Mouse (Mus musculus) MEL (cell line): Measurements from ENCODE around the gene Slc39a11. TPM values are rescaled to one million over a fixed set of nuclear protein-coding genes. Genes with fewer than 3 reads are reported as not detected.

Experiments used
- DNase-seq: peaks from one replicate; pipeline ENCODE4 v3.0.0; 2011; ENCODE audit warnings: low read depth, low spot score
- H3K27ac ChIP-seq: 2 replicates; pipeline ENCODE4 v1.5.1; 2012; ENCODE audit warnings: low read depth, mild to moderate bottlenecking, control low read depth, low read length, moderate library complexity; ENCODE audit not compliant: control insufficient read depth
- H3K27me3 ChIP-seq, 2 experiments: fragments of 150-350 bp in 1 of 2; sonication (generic) in 1 of 2; 2 replicates each; pipeline ENCODE4 v1.6.1; 2012; ENCODE audit warnings: low read length in 2 of 2, mild to moderate bottlenecking in 2 of 2, improper control_type of control experiment in 1 of 2, moderate library complexity in 1 of 2; ENCODE audit not compliant: insufficient read depth in 2 of 2, control insufficient read depth in 1 of 2
- H3K36me3 ChIP-seq, 2 experiments: 2 replicates each; pipeline ENCODE4 v1.6.1; 2012 to 2014; ENCODE audit warnings: low read length in 2 of 2, improper control_type of control experiment in 1 of 2, inconsistent platforms in 1 of 2, mild to moderate bottlenecking in 1 of 2; ENCODE audit not compliant: insufficient read depth in 2 of 2, control insufficient read depth in 1 of 2
- H3K4me1 ChIP-seq, 2 experiments: fragments of 150-350 bp in 1 of 2; sonication (generic) in 1 of 2; 2 replicates each; pipeline ENCODE4 v1.6.1; 2012; ENCODE audit warnings: low read length in 2 of 2, improper control_type of control experiment in 1 of 2, mild to moderate bottlenecking in 1 of 2; ENCODE audit not compliant: insufficient read depth in 2 of 2, control insufficient read depth in 1 of 2
- H3K4me3 ChIP-seq, 2 experiments: fragments of 150-350 bp in 1 of 2; sonication (generic) in 1 of 2; 2 replicates each; pipeline ENCODE4 v1.5.1; 2012; ENCODE audit warnings: low read depth in 2 of 2, low read length in 2 of 2, mild to moderate bottlenecking in 2 of 2, moderate library complexity in 2 of 2, control low read depth in 1 of 2, improper control_type of control experiment in 1 of 2; ENCODE audit not compliant: control insufficient read depth in 1 of 2, insufficient read depth in 1 of 2
- H3K79me2 ChIP-seq: 2 replicates; pipeline ENCODE4 v1.6.1; 2012; ENCODE audit warnings: mild to moderate bottlenecking, low read length, moderate library complexity; ENCODE audit not compliant: control insufficient read depth, poor library complexity, insufficient read depth
- H3K9ac ChIP-seq: 2 replicates; pipeline ENCODE4 v1.6.1; 2012; ENCODE audit warnings: low read depth, mild to moderate bottlenecking, control low read depth, low read length, moderate library complexity; ENCODE audit not compliant: control insufficient read depth, poor library complexity, severe bottlenecking
- H3K9me3 ChIP-seq: fragments of 150-350 bp; sonication (generic); replicated peaks from 2 replicates; pipeline ENCODE4 v1.6.1; 2012; ENCODE audit warnings: mild to moderate bottlenecking, low read length, improper control_type of control experiment, moderate library complexity; ENCODE audit not compliant: insufficient read depth
- CHD1 ChIP-seq: IDR thresholded peaks from 2 replicates; pipeline ENCODE4 v1.6.1; 2012; ENCODE audit warnings: low read depth, mild to moderate bottlenecking, inconsistent platforms, low read length, improper control_type of control experiment
- CHD2 ChIP-seq: IDR thresholded peaks from 2 replicates; pipeline ENCODE4 v1.6.1; 2011; ENCODE audit warnings: low read length, improper control_type of control experiment
- CTCF ChIP-seq, 3 experiments: IDR thresholded peaks in 2 of 3; conservative IDR thresholded peaks in 1 of 3; 2 replicates each; pipeline ENCODE4 v1.5.1; 2011 to 2012; ENCODE audit warnings: low read length in 3 of 3, low read depth in 2 of 3, mild to moderate bottlenecking in 2 of 3, improper control_type of control experiment in 1 of 3, inconsistent platforms in 1 of 3, mixed read lengths in 1 of 3, moderate library complexity in 1 of 3; ENCODE audit not compliant: control insufficient read depth in 1 of 3, insufficient read depth in 1 of 3, poor library complexity in 1 of 3, severe bottlenecking in 1 of 3
- E2F4 ChIP-seq: IDR thresholded peaks from 2 replicates; pipeline ENCODE4 v1.6.1; 2011; ENCODE audit warnings: low read depth, low read length, improper control_type of control experiment, borderline replicate concordance
- ETS1 ChIP-seq: IDR thresholded peaks from 2 replicates; pipeline ENCODE4 v1.6.1; 2012; ENCODE audit warnings: low read depth, mild to moderate bottlenecking, inconsistent platforms, low read length, improper control_type of control experiment, moderate library complexity
- GATA1 ChIP-seq: IDR thresholded peaks from 2 replicates; pipeline ENCODE4 v1.6.1; 2011; ENCODE audit warnings: low read depth, low read length, improper control_type of control experiment
- HCFC1 ChIP-seq: IDR thresholded peaks from 2 replicates; pipeline ENCODE4 v1.6.1; 2012; ENCODE audit warnings: low read depth, mild to moderate bottlenecking, inconsistent platforms, low read length, improper control_type of control experiment, moderate library complexity
- MAX ChIP-seq: IDR thresholded peaks from 2 replicates; pipeline ENCODE4 v1.6.1; 2011; ENCODE audit warnings: low read length, improper control_type of control experiment
- MAZ ChIP-seq: IDR thresholded peaks from 2 replicates; pipeline ENCODE4 v1.6.1; 2012; ENCODE audit warnings: low read depth, mild to moderate bottlenecking, inconsistent platforms, low read length, improper control_type of control experiment
- MYB ChIP-seq: IDR thresholded peaks from 2 replicates; pipeline ENCODE4 v1.6.1; 2011; ENCODE audit warnings: mild to moderate bottlenecking, low read depth, low read length, improper control_type of control experiment
- NELFE ChIP-seq: IDR thresholded peaks from 2 replicates; pipeline ENCODE4 v1.6.1; 2011; ENCODE audit warnings: low read depth, low read length, improper control_type of control experiment
- NRF1 ChIP-seq: IDR thresholded peaks from 2 replicates; pipeline ENCODE4 v1.6.1; 2014; ENCODE audit warnings: low read depth, mild to moderate bottlenecking, inconsistent platforms, low read length, improper control_type of control experiment, moderate library complexity; ENCODE audit not compliant: poor library complexity, insufficient read depth, severe bottlenecking
- POLR2A ChIP-seq, 2 experiments: IDR thresholded peaks; 2 replicates each; pipeline ENCODE4 v1.6.1; 2011 to 2012; ENCODE audit warnings: low read length in 2 of 2, mild to moderate bottlenecking in 2 of 2, control low read depth in 1 of 2, improper control_type of control experiment in 1 of 2, low read depth in 1 of 2, moderate library complexity in 1 of 2; ENCODE audit not compliant: control insufficient read depth in 1 of 2, insufficient read depth in 1 of 2, poor library complexity in 1 of 2
- RAD21 ChIP-seq: IDR thresholded peaks from 2 replicates; pipeline ENCODE4 v1.6.1; 2011; ENCODE audit warnings: mild to moderate bottlenecking, low read depth, low read length, improper control_type of control experiment
- RCOR1 ChIP-seq: IDR thresholded peaks from 2 replicates; pipeline ENCODE4 v1.6.1; 2012; ENCODE audit warnings: low read depth, mild to moderate bottlenecking, inconsistent platforms, low read length, improper control_type of control experiment
- SIN3A ChIP-seq: IDR thresholded peaks from 2 replicates; pipeline ENCODE4 v1.6.1; 2012; ENCODE audit warnings: low read length, improper control_type of control experiment, inconsistent platforms
- SMC3 ChIP-seq: IDR thresholded peaks from 2 replicates; pipeline ENCODE4 v1.6.1; 2011; ENCODE audit warnings: low read depth, low read length, improper control_type of control experiment
- TAL1 ChIP-seq: IDR thresholded peaks from 2 replicates; pipeline ENCODE4 v1.6.1; 2012; ENCODE audit warnings: mild to moderate bottlenecking, inconsistent platforms, low read length, moderate library complexity, mixed read lengths
- TBP ChIP-seq: IDR thresholded peaks from 2 replicates; pipeline ENCODE4 v1.8.0; 2011; ENCODE audit warnings: low read depth, low read length, improper control_type of control experiment
- UBTF ChIP-seq: IDR thresholded peaks from 2 replicates; pipeline ENCODE4 v1.6.1; 2012; ENCODE audit warnings: low read depth, mild to moderate bottlenecking, inconsistent platforms, low read length, improper control_type of control experiment, moderate library complexity, borderline replicate concordance; ENCODE audit not compliant: insufficient read depth
- USF1 ChIP-seq: IDR thresholded peaks from 2 replicates; pipeline ENCODE4 v1.6.1; 2014; ENCODE audit warnings: low read depth, mild to moderate bottlenecking, inconsistent platforms, low read length, improper control_type of control experiment, moderate library complexity
- ZMIZ1 ChIP-seq: IDR thresholded peaks from 2 replicates; pipeline ENCODE4 v1.6.1; 2012; ENCODE audit warnings: low read depth, mild to moderate bottlenecking, inconsistent platforms, low read length, improper control_type of control experiment, moderate library complexity
- polyA plus RNA-seq, 2 experiments: library from polyadenylated mRNA; stranded (reverse) in 1 of 2; unstranded in 1 of 2; fragments of >175 nt in 1 of 2; fragments of >200 nt in 1 of 2; gene quantifications; 2 replicates each; pipeline versions ENCODE4 v1.2.1 to v1.2.4; 2012; ENCODE audit warnings: low replicate concordance in 2 of 2, low read depth in 1 of 2; ENCODE audit not compliant: insufficient read length in 2 of 2, insufficient read depth in 1 of 2, missing spikeins in 1 of 2
- total RNA-seq: library from RNA; depleted of rRNA; stranded (reverse); fragments of 300-350 nt; gene quantifications from 2 replicates; pipeline ENCODE4 v1.2.3, GENCODE M21; 2012

Slc39a11 gene
- total and polyA plus RNA-seq, 3 experiments = 34.2 to 45.6 TPM; not detected in 1

DNA sequence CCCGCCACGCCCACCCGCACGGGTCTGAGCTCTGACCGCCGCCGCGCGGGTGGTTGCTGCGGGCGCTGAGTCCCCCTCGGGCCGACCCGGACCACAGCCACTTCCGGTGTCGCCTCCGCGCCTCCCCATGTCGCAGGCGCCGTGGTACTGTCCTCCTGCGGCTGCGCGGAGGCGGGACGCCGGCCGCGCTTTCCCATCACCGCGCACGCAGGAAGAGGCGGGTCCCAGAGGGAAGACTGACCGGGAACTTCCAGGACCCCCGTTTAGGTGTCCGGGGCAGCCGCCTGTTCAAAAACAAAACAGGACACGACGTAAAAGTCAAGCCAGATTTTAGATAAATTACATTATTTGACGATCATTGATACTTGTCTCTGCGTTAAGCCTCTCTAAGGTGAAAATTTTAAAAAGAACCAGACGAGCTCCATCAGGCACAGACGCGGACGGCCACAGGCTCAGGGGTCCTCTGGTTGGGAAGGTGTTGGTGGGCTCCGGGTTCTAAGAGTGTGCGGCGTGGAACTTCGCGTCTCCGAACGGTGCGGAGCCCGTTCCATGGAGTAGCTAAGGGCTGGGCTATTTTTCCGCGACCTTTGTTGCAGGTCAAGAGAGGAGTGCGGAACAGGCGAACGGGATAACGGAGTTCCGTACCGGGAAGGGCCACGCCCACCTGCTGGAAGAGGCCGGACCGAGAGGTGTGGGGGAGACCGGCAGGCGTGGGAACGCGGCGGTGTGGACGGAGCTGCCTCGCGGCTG, 34.3 kb upstream of the Slc39a11 start, which contains the start of the genes Fam104a and D11Wsu47e (continued):
- no peak for TF ChIP-seq UBTF
- TF ChIP-seq ZMIZ1 = peak; percentile 85; the same call in 1 of the 2 replicates
- no peak for TF ChIP-seq CHD2
- TF ChIP-seq NRF1 = peak; percentile 98
- no peak for TF ChIP-seq USF1
- TF ChIP-seq MAX = peak; percentile 100
- TF ChIP-seq HCFC1 = peak; percentile 93
- TF ChIP-seq ETS1 = peak; percentile 25; the same call in 1 of the 2 replicates
- no peak for TF ChIP-seq MYB
- TF ChIP-seq SIN3A = peak; percentile 94

- no peak for DNase-seq
- Histone ChIP-seq H3K9ac (peak overlapping the region; percentile 90), H3K27ac (peak overlapping the region; percentile 68)
- 0 out of 2 replicates have a peak, but pooled peaks have one; percentile 58 for TF ChIP-seq MAZ
- TF ChIP-seq RCOR1 = no peak
- TF ChIP-seq TAL1 = no peak
- TF ChIP-seq TBP = no peak
- no peak for TF ChIP-seq RAD21
- 0 out of 2 replicates have a peak, but pooled peaks have one; percentile 14 for TF ChIP-seq NELFE
- TF ChIP-seq CTCF (IDR thresholded peaks at IDR 0.05 in 2 of 3, conservative IDR thresholded peaks at IDR 0.05 in 1 of 3; ENCODE audit: control insufficient read depth in 1 of 3, insufficient read depth in 1 of 3, low read depth in 2 of 3, low read length in 3 of 3, poor library complexity in 1 of 3, severe bottlenecking in 1 of 3) = no peak
- peak in 1 of 2 experiments; percentile 43; a peak in 1 of 4 replicates for TF ChIP-seq POLR2A (IDR thresholded peaks at IDR 0.05; ENCODE audit: control insufficient read depth in 1 of 2, insufficient read depth in 1 of 2, low read depth in 1 of 2, low read length in 2 of 2, poor library complexity in 1 of 2)
- TF ChIP-seq UBTF = 0 out of 2 replicates have a peak, but pooled peaks have one; percentile 34
- no peak for TF ChIP-seq GATA1
- no peak for TF ChIP-seq MAX
- TF ChIP-seq E2F4 = no peak
- no peak for TF ChIP-seq HCFC1
- TF ChIP-seq SMC3 = no peak
- 0 out of 2 replicates have a peak, but pooled peaks have one; percentile 43 for TF ChIP-seq CHD1
- TF ChIP-seq, all 39 proteins: peak for 5
- Histone ChIP-seq H3K27me3 (no peaks in the 10 kb centered on the region), H3K9me3 (no peaks in the 10 kb centered on the region), H3K79me2 (peaks cover 77% of the 10 kb centered on the region), H3K4me3 (peak overlapping the region; percentile 70 to 93), H3K4me1 (peaks cover 21 to 23% of the 10 kb centered on the region in 2 experiments), H3K36me3 (peaks cover 0 to 43% of the 10 kb centered on the region in 2 experiments; a peak in 3 of 4 replicates)
Measured at GRCm38 (mm10) chr11:113683627-113683956, 33.7 kb upstream of the Slc39a11 start.
